ENCODE assay signal across 8 mouse cellular contexts in the genomic region with DNA sequence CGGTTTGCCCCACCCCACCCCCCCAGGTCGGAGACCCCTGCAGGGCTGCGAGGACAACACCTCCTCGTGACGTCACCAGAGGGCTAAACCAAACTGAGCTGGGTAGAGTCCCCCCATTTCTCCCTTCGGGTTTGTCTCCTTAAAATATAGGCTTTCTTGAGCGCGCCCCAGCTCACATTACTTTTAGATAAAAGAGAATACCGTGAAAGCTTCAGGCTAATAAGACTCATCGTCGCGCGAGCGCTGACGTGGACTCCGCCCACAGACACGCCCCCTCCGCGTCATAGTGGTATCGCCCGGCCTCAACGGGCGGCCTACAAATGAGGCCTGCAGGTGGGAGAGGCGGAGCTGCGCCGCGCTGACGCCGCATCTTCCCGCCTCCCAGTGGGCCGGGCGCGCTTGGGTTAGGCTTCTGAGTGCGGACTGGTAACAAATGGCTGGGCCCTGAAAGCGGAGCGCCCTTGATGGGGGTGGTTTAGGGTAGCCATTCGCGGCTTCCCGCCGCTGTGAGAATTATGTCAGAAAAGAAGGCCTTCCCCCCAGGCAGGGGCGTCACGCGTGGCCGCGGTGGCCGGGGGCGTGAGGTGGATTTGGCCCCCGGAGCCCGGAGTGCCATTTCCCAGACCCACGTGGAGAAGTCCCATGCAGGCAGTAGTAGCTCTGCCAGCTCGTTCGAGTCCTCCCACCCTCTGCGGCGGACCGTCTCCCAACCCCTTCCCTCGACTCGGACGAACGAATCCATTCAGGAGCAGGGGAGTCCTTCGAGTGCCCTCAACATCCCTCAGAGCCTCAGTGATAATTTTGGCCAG. TPM values are rescaled to one million over a fixed set of nuclear protein-coding genes. Genes with fewer than 3 reads are reported as not detected.
DNase-seq lines count a peak whose midpoint lies in the region; ATAC-seq and TF ChIP-seq lines count a peak whose summit lies in the region.

No protein-coding gene starts in this region.

- intact Hi-C loops in heart, postnatal 36 days (cut with DNase I) = loop anchor here (5.0 kb wide), 1 partner anchor 34 kb away; no protein-coding TSS in a partner anchor

- 5% methylated on average over 58 of the region's 60 CpGs for WGBS in cerebellum, adult 2 months
- WGBS in forebrain, embryonic 16.5 days = 17% methylated on average over 48 of the region's 60 CpGs
- 14% methylated on average over 54 of the region's 60 CpGs for WGBS in neural tube, embryonic 14.5 days

- H3K27ac ChIP-seq in cerebellum, adult 2 months (ENCODE audit: insufficient read depth, low read length) = peak overlapping the region; percentile 100
- peak overlapping the region; percentile 87 for H3K27ac ChIP-seq in forebrain, embryonic 16.5 days (ENCODE audit: low read length)
- H3K27ac ChIP-seq in neural tube, embryonic 14.5 days (ENCODE audit: low read depth, low read length) = peak overlapping the region; percentile 86
- H3K27ac ChIP-seq in testis, adult 2 months (ENCODE audit: control insufficient read depth, insufficient read depth, low read depth, low read length) = peak overlapping the region; percentile 97

- peak overlapping the region; percentile 64 for H3K9ac ChIP-seq in forebrain, embryonic 16.5 days (replicated peaks; ENCODE audit: low read depth, low read length)
- H3K9ac ChIP-seq in neural tube, embryonic 14.5 days (replicated peaks; ENCODE audit: low read depth, low read length) = peak overlapping the region; percentile 56

- no peaks in the 10 kb centered on the region for H3K36me3 ChIP-seq in G1E (replicated peaks)
- H3K36me3 ChIP-seq in forebrain, embryonic 16.5 days (ENCODE audit: control insufficient read depth, insufficient read depth) = no peaks in the 10 kb centered on the region
- no peaks in the 10 kb centered on the region for H3K36me3 ChIP-seq in neural tube, embryonic 14.5 days (ENCODE audit: control insufficient read depth, insufficient read depth, low read length)
- no peaks in the 10 kb centered on the region for H3K36me3 ChIP-seq in testis, adult 2 months (ENCODE audit: control insufficient read depth, insufficient read depth, low read length)

- peak; percentile 50 for DNase-seq in G1E (ENCODE audit: low spot score)
- DNase-seq in cerebellum, adult 2 months = peak; percentile 89 to 90
- peak; percentile 87 to 89 for DNase-seq in heart, postnatal 36 days
- DNase-seq in layer of hippocampus, adult 18-20 months (ENCODE audit: low spot score in 2 of 2) = peak; percentile 84 to 90
- DNase-seq in lung, adult 18-20 months = peak; percentile 89 to 92

- H3K4me2 ChIP-seq in forebrain, embryonic 16.5 days (ENCODE audit: low read length) = peak overlapping the region; percentile 71
- peak overlapping the region; percentile 68 for H3K4me2 ChIP-seq in neural tube, embryonic 14.5 days (ENCODE audit: low read depth, low read length)

- H3K27me3 ChIP-seq in G1E (ENCODE audit: insufficient read depth, low read length) = no peaks in the 10 kb centered on the region
- no peaks in the 10 kb centered on the region for H3K27me3 ChIP-seq in cerebellum, adult 2 months (ENCODE audit: control insufficient read depth, insufficient read depth, low read length)
- no peaks in the 10 kb centered on the region for H3K27me3 ChIP-seq in forebrain, embryonic 16.5 days (replicated peaks; ENCODE audit: control insufficient read depth, insufficient read depth, low read length)
- no peaks in the 10 kb centered on the region for H3K27me3 ChIP-seq in neural tube, embryonic 14.5 days (ENCODE audit: control insufficient read depth, insufficient read depth, low read length)
- H3K27me3 ChIP-seq in testis, adult 2 months (ENCODE audit: control insufficient read depth, insufficient read depth, low read length) = no peaks in the 10 kb centered on the region

- peaks cover 8% of the 10 kb centered on the region for H3K4me1 ChIP-seq in G1E (ENCODE audit: insufficient read depth, low read depth, low read length)
- H3K4me1 ChIP-seq in cerebellum, adult 2 months (ENCODE audit: control insufficient read depth, insufficient read depth, low read length) = no peaks in the 10 kb centered on the region
- no peaks in the 10 kb centered on the region for H3K4me1 ChIP-seq in forebrain, embryonic 16.5 days (replicated peaks; ENCODE audit: control insufficient read depth, insufficient read depth, low read length)
- H3K4me1 ChIP-seq in neural tube, embryonic 14.5 days (ENCODE audit: control insufficient read depth, insufficient read depth, low read length) = no peaks in the 10 kb centered on the region
- H3K4me1 ChIP-seq in testis, adult 2 months (ENCODE audit: control insufficient read depth, insufficient read depth, low read length) = peaks cover 2% of the 10 kb centered on the region; the same call in 1 of the 2 replicates

- H3K9me3 ChIP-seq in G1E (replicated peaks) = no peaks in the 10 kb centered on the region
- no peaks in the 10 kb centered on the region for H3K9me3 ChIP-seq in forebrain, embryonic 16.5 days (ENCODE audit: control insufficient read depth, low read length)
- H3K9me3 ChIP-seq in neural tube, embryonic 14.5 days (ENCODE audit: control insufficient read depth, low read length) = no peaks in the 10 kb centered on the region

- peak; percentile 72 for ATAC-seq in G1E (ENCODE audit: extremely low read depth, insufficient number of reproducible peaks, low FRiP score, poor library complexity, severe bottlenecking)
- ATAC-seq in forebrain, embryonic 16.5 days = peak; percentile 94
- ATAC-seq in neural tube, embryonic 14.5 days (ENCODE audit: low read depth) = peak; percentile 96

- peak overlapping the region; percentile 72 for H3K4me3 ChIP-seq in G1E (ENCODE audit: low read depth, low read length)
- peak overlapping the region; percentile 90 for H3K4me3 ChIP-seq in cerebellum, adult 2 months (replicated peaks; ENCODE audit: insufficient read depth, low read depth, low read length)
- peak overlapping the region; percentile 60 for H3K4me3 ChIP-seq in forebrain, embryonic 16.5 days (replicated peaks; ENCODE audit: low read length)
- peak overlapping the region; percentile 40 for H3K4me3 ChIP-seq in neural tube, embryonic 14.5 days (ENCODE audit: low read depth, low read length)
- peak overlapping the region; percentile 91 for H3K4me3 ChIP-seq in testis, adult 2 months (ENCODE audit: control insufficient read depth, low read depth, low read length)

- TF ChIP-seq CTCF in G1E (IDR thresholded peaks at IDR 0.05; ENCODE audit: low read depth, low read length) = no peak
- no peak for TF ChIP-seq CTCF in cerebellum, adult 2 months (IDR thresholded peaks at IDR 0.05; ENCODE audit: borderline replicate concordance, insufficient read depth, low read depth, low read length)
- TF ChIP-seq CTCF in testis, adult 2 months (IDR thresholded peaks at IDR 0.05; ENCODE audit: control insufficient read depth, insufficient read depth, insufficient replicate concordance, low read depth, low read length) = no peak

- 0 out of 2 replicates have a peak, but pooled peaks have one; percentile 48 for TF ChIP-seq POLR2A in cerebellum, adult 2 months (IDR thresholded peaks at IDR 0.05; ENCODE audit: borderline replicate concordance, insufficient read depth, low read length)
- TF ChIP-seq POLR2A in testis, adult 2 months (IDR thresholded peaks at IDR 0.05; ENCODE audit: control insufficient read depth, low read depth, low read length) = peak; percentile 60

RNA-seq across cellular contexts. Expression of gene Maoa, which starts 1.1 kb away (rescaled TPM):
- total RNA-seq in G1E (2014; fragmentation: Nextera tagmentation) (6.5 and 7.1 TPM in 2 replicates), G1E (2017) (8.7 and 9.2 TPM in 2 replicates)
- polyA plus RNA-seq in G1E (2012) = 0.36 and 0.42 TPM in 2 replicates
- polyA plus RNA-seq in cerebellum, adult 2 months (2012; rRNA removed) = 21.5 and 22.6 TPM in 2 replicates
- 16.9 and 17.5 TPM in 2 replicates for polyA plus RNA-seq in forebrain, embryonic 16.5 days (2015; fragmentation: Nextera tagmentation; extraction: Ambion mirVana)
- total RNA-seq in heart, postnatal 36 days (2021) = 1 to 10 TPM; 2.5 to 3.2 TPM
- total RNA-seq in layer of hippocampus, adult 18-20 months (2021) = 10 to 100 TPM; 14.6 to 16.5 TPM
- polyA plus RNA-seq in neural tube, embryonic 14.5 days (2014; fragmentation: Nextera tagmentation; extraction: Ambion mirVana) = 15.1 and 18.3 TPM in 2 replicates
- 1.1 and 1.5 TPM in 2 replicates for polyA plus RNA-seq in testis, adult 2 months (2012; rRNA removed)

Comparison
In these comparisons a context has a peak if more than half of its experiments do, and no peak if none do; other contexts are left out.
1. Peak in every context shown above with its lines: DNase-seq, ATAC-seq, H3K4me3 ChIP-seq and H3K27ac ChIP-seq.
2. H3K4me3 ChIP-seq: peak in every context shown above with its lines; median percentile 91 in testis, adult 2 months; 90 in cerebellum, adult 2 months; 72 in G1E; 60 in forebrain, embryonic 16.5 days; 40 in neural tube, embryonic 14.5 days.